Mouse (Mus musculus) midbrain, embryonic 16.5 days (tissue): Measurements from ENCODE around the gene Mpped1. TPM values are rescaled to one million over a fixed set of nuclear protein-coding genes. Genes with fewer than 3 reads are reported as not detected.

ENCODE experiments used
- ATAC-seq: fragments of 200-750 bp; cut with Nextera tagmentation; 2 replicates; pipeline ENCODE4 v1.8.0; 2017; ENCODE audit warnings: moderate TSS enrichment
- H3K27ac ChIP-seq: fragments of 300-500 bp; sonication (generic); 2 replicates; pipeline ENCODE4 v1.5.1; 2014; ENCODE audit warnings: mild to moderate bottlenecking, low read length, mixed read lengths
- H3K27me3 ChIP-seq: fragments of 300-500 bp; sonication (generic); 2 replicates; pipeline ENCODE4 v1.6.1; 2014; ENCODE audit warnings: low read depth, low read length, mixed read lengths; ENCODE audit not compliant: control insufficient read depth, insufficient read depth
- H3K36me3 ChIP-seq: fragments of 300-500 bp; sonication (generic); 2 replicates; pipeline ENCODE4 v1.6.1; 2014; ENCODE audit warnings: mild to moderate bottlenecking, low read length, moderate library complexity, mixed read lengths; ENCODE audit not compliant: control insufficient read depth, insufficient read depth
- H3K4me1 ChIP-seq: fragments of 300-500 bp; sonication (generic); 2 replicates; pipeline ENCODE4 v1.6.1; 2014; ENCODE audit warnings: mild to moderate bottlenecking, low read length, mixed read lengths; ENCODE audit not compliant: control insufficient read depth, insufficient read depth
- H3K4me2 ChIP-seq: fragments of 300-500 bp; sonication (generic); 2 replicates; pipeline ENCODE4 v1.6.1; 2014; ENCODE audit warnings: mild to moderate bottlenecking, low read length, mixed read lengths
- H3K4me3 ChIP-seq: fragments of 300-500 bp; sonication (generic); 2 replicates; pipeline ENCODE4 v1.5.1; 2014; ENCODE audit warnings: low read depth, mild to moderate bottlenecking, low read length, moderate library complexity, mixed read lengths
- H3K9ac ChIP-seq: fragments of 300-500 bp; sonication (generic); 2 replicates; pipeline ENCODE4 v1.6.1; 2014; ENCODE audit warnings: low read depth, low read length, mixed read lengths
- H3K9me3 ChIP-seq: fragments of 300-500 bp; sonication (generic); replicated peaks from 2 replicates; pipeline ENCODE4 v1.6.1; 2014; ENCODE audit warnings: mild to moderate bottlenecking, low read length, mixed read lengths; ENCODE audit not compliant: control insufficient read depth, poor library complexity, severe bottlenecking
- WGBS: fragments of 180-500 bp; shearing (Covaris S2); extraction: QIAGEN DNeasy Blood & Tissue Kit; methylation state at CpG from one replicate; pipeline ENCODE4 v1.1.7; 2014; 5-methylcytosine and 5-hydroxymethylcytosine counted together
- polyA plus RNA-seq: library from polyadenylated mRNA; unstranded; fragments of >200 nt; fragmentation: Nextera tagmentation; extraction: Ambion mirVana; gene quantifications from 2 replicates; pipeline ENCODE4 v1.2.1, GENCODE M21; 2015

Mpped1 gene
- polyA plus RNA-seq, 1 experiment from 2014 or later: 27.8 TPM

- H3K27ac ChIP-seq: no peak overlapping the region
- H3K9me3 ChIP-seq: no peaks in the 10 kb centered on the region
- H3K4me3 ChIP-seq: no peak overlapping the region
- H3K4me2 ChIP-seq: no peak overlapping the region
- 81% methylated on average over 9 of the region's 9 CpGs for WGBS
- no peak for ATAC-seq
- H3K4me1 ChIP-seq: no peaks in the 10 kb centered on the region
- no peaks in the 10 kb centered on the region for H3K36me3 ChIP-seq
- no peaks in the 10 kb centered on the region for H3K27me3 ChIP-seq
- H3K9ac ChIP-seq: no peak overlapping the region
Measured at GRCm38 (mm10) chr15:83884291-83884690, 105.0 kb downstream of the Mpped1 start.

- ATAC-seq: no peak
- Histone ChIP-seq H3K27ac (no peak overlapping the region), H3K4me2 (no peak overlapping the region), H3K9ac (no peak overlapping the region), H3K4me1 (peaks cover 12% of the 10 kb centered on the region), H3K27me3 (no peaks in the 10 kb centered on the region), H3K4me3 (no peak overlapping the region), H3K9me3 (no peaks in the 10 kb centered on the region), H3K36me3 (no peaks in the 10 kb centered on the region)
- 88% methylated on average over 15 of the region's 15 CpGs for WGBS
Measured at GRCm38 (mm10) chr15:83892871-83893270, 113.6 kb downstream of the Mpped1 start.

- WGBS: 78% methylated on average over 7 of the region's 7 CpGs
- no peak overlapping the region for H3K27ac ChIP-seq
- no peak overlapping the region for H3K9ac ChIP-seq
- no peaks in the 10 kb centered on the region for H3K9me3 ChIP-seq
- H3K4me1 ChIP-seq: peaks cover 12% of the 10 kb centered on the region
- H3K36me3 ChIP-seq: no peaks in the 10 kb centered on the region
- H3K4me3 ChIP-seq: no peak overlapping the region
- ATAC-seq: no peak
- H3K27me3 ChIP-seq: no peaks in the 10 kb centered on the region
- no peak overlapping the region for H3K4me2 ChIP-seq
Measured at GRCm38 (mm10) chr15:83894261-83894660, 115.0 kb downstream of the Mpped1 start.

GRCm38 (mm10) chr15:83896011-83896410 is 116.7 kb downstream of the Mpped1 start:
- Histone ChIP-seq H3K4me2 (no peak overlapping the region), H3K4me1 (peaks cover 12% of the 10 kb centered on the region), H3K27me3 (no peaks in the 10 kb centered on the region), H3K27ac (no peak overlapping the region), H3K4me3 (no peak overlapping the region), H3K9me3 (no peaks in the 10 kb centered on the region), H3K36me3 (no peaks in the 10 kb centered on the region), H3K9ac (no peak overlapping the region)
- 21% methylated on average over 9 of the region's 9 CpGs for WGBS
- ATAC-seq: no peak

- Histone ChIP-seq H3K27me3 (no peaks in the 10 kb centered on the region), H3K36me3 (no peaks in the 10 kb centered on the region), H3K4me3 (no peak overlapping the region), H3K27ac (no peak overlapping the region), H3K4me1 (peaks cover 12% of the 10 kb centered on the region), H3K4me2 (0 out of 2 replicates have a peak overlapping the region, but pooled peaks have one; percentile 1), H3K9me3 (no peaks in the 10 kb centered on the region), H3K9ac (no peak overlapping the region)
- WGBS: 33% methylated on average over 9 of the region's 9 CpGs
- ATAC-seq: peak; percentile 84
Measured at GRCm38 (mm10) chr15:83897286-83897685, 118.0 kb downstream of the Mpped1 start.

DNA sequence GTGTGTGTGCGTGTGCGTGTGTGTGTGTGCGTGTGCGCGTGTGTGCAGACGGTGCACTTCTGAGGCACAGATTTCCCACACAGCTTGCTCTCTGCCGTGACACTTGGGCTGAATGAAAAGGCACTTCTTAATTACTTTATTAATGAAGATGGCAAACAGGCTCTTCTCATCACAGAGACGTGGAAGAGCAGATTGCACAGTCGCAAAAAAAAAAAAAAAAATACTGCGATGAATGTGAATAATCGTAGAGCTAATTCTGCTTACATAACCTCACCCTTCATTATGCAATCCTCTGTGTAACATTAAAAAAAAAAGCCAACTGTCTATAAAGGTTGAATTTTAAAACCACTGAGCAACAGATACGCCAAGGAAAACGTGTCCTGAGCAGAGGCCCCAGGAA is 127.2 kb downstream of the Mpped1 start:
- Histone ChIP-seq H3K4me1 (no peaks in the 10 kb centered on the region; the same call in 1 of the 2 replicates), H3K4me2 (no peak overlapping the region), H3K9ac (no peak overlapping the region), H3K4me3 (no peak overlapping the region), H3K27me3 (no peaks in the 10 kb centered on the region), H3K27ac (no peak overlapping the region), H3K36me3 (no peaks in the 10 kb centered on the region), H3K9me3 (no peaks in the 10 kb centered on the region)
- 71% methylated on average over 13 of the region's 13 CpGs for WGBS
- no peak for ATAC-seq

Other genes with a start within 250 kb of the Mpped1 start
- gene Tspo, start 215.9 kb upstream of the Mpped1 start, polyA plus RNA-seq: 5.8 and 6.1 TPM in 2 replicates
- gene Mcat, start 215.7 kb upstream of the Mpped1 start, polyA plus RNA-seq: 25.9 and 30.3 TPM in 2 replicates
- gene Ttll12, start 184.3 kb upstream of the Mpped1 start, polyA plus RNA-seq: 47.4 and 49.2 TPM in 2 replicates
- 8.7 and 12.2 TPM in 2 replicates for gene Scube1, start 54.4 kb upstream of the Mpped1 start, polyA plus RNA-seq